Mouse (Mus musculus) R1 (cell line): ENCODE results near the gene Ttll9.

Experiments used
- DNase-seq: peaks from one replicate; pipeline ENCODE4 v3.0.0-alpha.2; 2018; ENCODE audit warnings: low read depth, low spot score

Gene Ttll9

GRCm38 (mm10) chr2:153049997-153050358, 87.7 kb downstream of the Ttll9 start:
- no peak for DNase-seq

- no peak for DNase-seq
Measured at GRCm38 (mm10) chr2:153051095-153051494, 88.8 kb downstream of the Ttll9 start.

GRCm38 (mm10) chr2:153051537-153051936, 89.3 kb downstream of the Ttll9 start:
- DNase-seq: no peak

GRCm38 (mm10) chr2:153052700-153053351, 90.5 kb downstream of the Ttll9 start:
- DNase-seq: peak; percentile 61

- no peak for DNase-seq
Measured at GRCm38 (mm10) chr2:153053896-153054295, 91.6 kb downstream of the Ttll9 start.

GRCm38 (mm10) chr2:153055270-153055920, 93.1 kb downstream of the Ttll9 start:
- peak; percentile 65 for DNase-seq
